Mouse (Mus musculus) embryonic facial prominence, embryonic 12.5 days (tissue): ENCODE results near the gene Ppih. TPM values are rescaled to one million over a fixed set of nuclear protein-coding genes. Genes with fewer than 3 reads are reported as not detected.

Experiments
- ATAC-seq: fragments of 200-750 bp; cut with Nextera tagmentation; 2 replicates; pipeline ENCODE4 v1.8.0; 2017; ENCODE audit not compliant: insufficient number of reproducible peaks, insufficient read depth, low FRiP score, low TSS enrichment
- H3K27ac ChIP-seq: fragments of 300-500 bp; sonication (generic); 2 replicates; pipeline ENCODE4 v1.5.1; 2016; ENCODE audit warnings: mild to moderate bottlenecking
- H3K27me3 ChIP-seq: fragments of 300-500 bp; sonication (generic); 2 replicates; pipeline ENCODE4 v1.6.1; 2016; ENCODE audit warnings: mild to moderate bottlenecking, moderate library complexity
- H3K36me3 ChIP-seq: fragments of 300-500 bp; sonication (generic); 2 replicates; pipeline ENCODE4 v1.6.1; 2016; ENCODE audit warnings: mild to moderate bottlenecking
- H3K4me1 ChIP-seq: fragments of 300-500 bp; sonication (generic); 2 replicates; pipeline ENCODE4 v1.6.1; 2016
- H3K4me2 ChIP-seq: fragments of 300-500 bp; sonication (generic); replicated peaks from 2 replicates; pipeline ENCODE4 v1.6.1; 2016; ENCODE audit warnings: mild to moderate bottlenecking, moderate library complexity
- H3K4me3 ChIP-seq: fragments of 300-500 bp; sonication (generic); 2 replicates; pipeline ENCODE4 v1.5.1; 2016; ENCODE audit warnings: mild to moderate bottlenecking
- H3K9ac ChIP-seq: fragments of 300-500 bp; sonication (generic); 2 replicates; pipeline ENCODE4 v1.6.1; 2016; ENCODE audit warnings: mild to moderate bottlenecking, moderate library complexity
- H3K9me3 ChIP-seq: fragments of 300-500 bp; sonication (generic); 2 replicates; pipeline ENCODE4 v1.6.1; 2016; ENCODE audit warnings: mild to moderate bottlenecking, moderate library complexity
- WGBS: fragments of 180-500 bp; shearing (Covaris S2); methylation state at CpG from one replicate; pipeline ENCODE4 v1.1.7; 2016; 5-methylcytosine and 5-hydroxymethylcytosine counted together
- polyA plus RNA-seq: library from polyadenylated mRNA; unstranded; fragments of >200 nt; fragmentation: Nextera tagmentation; extraction: Ambion mirVana; gene quantifications from 2 replicates; pipeline ENCODE4 v1.2.1, GENCODE M21; 2016

Ppih gene
- polyA plus RNA-seq, 1 experiment from 2014 or later = 120 TPM

DNA sequence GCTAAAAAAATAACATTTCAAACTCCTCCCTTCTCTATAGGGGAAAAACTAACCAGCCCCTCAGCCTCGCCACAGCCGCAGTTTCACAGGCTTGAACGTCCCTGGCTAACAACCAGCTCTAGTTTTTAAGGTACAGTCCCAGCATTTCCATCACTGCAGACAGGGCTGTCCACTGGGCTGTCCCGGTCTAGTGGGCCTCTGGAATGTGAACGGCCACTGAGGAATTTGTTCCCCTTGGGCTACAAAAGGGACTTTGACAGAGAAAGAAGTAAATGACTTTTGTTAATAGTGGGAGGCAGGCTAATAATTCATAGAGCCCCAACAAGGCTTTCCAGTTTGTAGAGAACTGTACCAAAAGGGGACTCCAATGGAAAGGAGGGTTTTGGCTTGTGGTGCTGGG lies 14.9 kb downstream of the Ppih start:
- H3K4me3 ChIP-seq = no peak overlapping the region
- 73% methylated on average over 5 of the region's 5 CpGs for WGBS
- no peaks in the 10 kb centered on the region for H3K27me3 ChIP-seq
- H3K36me3 ChIP-seq = peaks cover 30% of the 10 kb centered on the region
- ATAC-seq = no peak
- H3K9ac ChIP-seq = no peak overlapping the region
- no peaks in the 10 kb centered on the region for H3K4me1 ChIP-seq
- H3K4me2 ChIP-seq = no peak overlapping the region
- no peaks in the 10 kb centered on the region for H3K9me3 ChIP-seq
- H3K27ac ChIP-seq = no peak overlapping the region

DNA sequence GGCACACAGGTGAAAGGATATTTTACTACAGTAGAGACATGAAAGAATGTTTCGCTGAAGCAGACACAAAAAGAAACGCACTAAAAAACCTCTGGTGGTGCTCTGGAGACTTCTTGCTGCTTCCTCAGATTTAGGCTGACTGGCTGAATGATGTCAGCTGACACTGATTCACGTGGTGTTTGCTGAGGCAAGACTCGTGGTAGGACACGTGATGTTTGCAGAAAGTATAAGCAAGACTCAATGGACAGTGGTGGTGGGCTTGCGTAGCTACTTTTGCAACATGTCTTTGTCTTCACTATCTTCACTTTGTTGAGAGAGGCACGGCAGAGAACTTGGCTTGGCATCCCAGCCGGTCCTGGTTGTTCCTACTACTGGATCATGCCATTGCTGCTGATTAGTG lies 17.1 kb downstream of the Ppih start:
- Histone ChIP-seq H3K27me3 (no peaks in the 10 kb centered on the region), H3K4me2 (no peak overlapping the region), H3K27ac (no peak overlapping the region), H3K9ac (no peak overlapping the region), H3K36me3 (peaks cover 16% of the 10 kb centered on the region), H3K4me1 (no peaks in the 10 kb centered on the region), H3K9me3 (no peaks in the 10 kb centered on the region), H3K4me3 (no peak overlapping the region)
- no peak for ATAC-seq
- 95% methylated on average over 8 of the region's 8 CpGs for WGBS

DNA sequence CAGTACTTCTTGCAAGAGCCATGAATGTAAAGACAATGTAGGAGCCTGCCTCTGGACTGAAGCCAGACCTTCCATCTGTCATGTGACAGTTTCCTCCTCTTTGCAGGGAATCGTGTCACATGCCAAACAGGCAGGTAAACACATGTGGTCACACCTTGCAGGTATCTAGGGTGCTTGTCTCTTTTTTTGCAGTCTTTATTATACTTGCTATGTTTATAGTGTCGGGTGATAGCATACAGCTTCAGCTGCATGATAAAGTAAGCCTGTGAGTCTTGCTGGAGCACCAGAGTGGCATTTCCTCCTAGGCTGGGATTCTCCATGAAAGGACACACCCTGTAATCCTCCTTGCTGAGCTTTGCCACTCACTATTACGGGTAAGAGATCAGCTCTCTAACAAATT lies 18.6 kb downstream of the Ppih start:
- Histone ChIP-seq H3K9me3 (no peaks in the 10 kb centered on the region), H3K4me3 (no peak overlapping the region), H3K27ac (no peak overlapping the region), H3K9ac (no peak overlapping the region), H3K4me1 (0 out of 2 replicates have a peak, but pooled peaks cover 3% of the 10 kb centered on the region), H3K4me2 (no peak overlapping the region), H3K27me3 (no peaks in the 10 kb centered on the region), H3K36me3 (peaks cover under 1% of the 10 kb centered on the region; the same call in 1 of the 2 replicates)
- no peak for ATAC-seq
- 87% methylated on average over 3 of the region's 3 CpGs for whole genome bisulfite sequencing

DNA sequence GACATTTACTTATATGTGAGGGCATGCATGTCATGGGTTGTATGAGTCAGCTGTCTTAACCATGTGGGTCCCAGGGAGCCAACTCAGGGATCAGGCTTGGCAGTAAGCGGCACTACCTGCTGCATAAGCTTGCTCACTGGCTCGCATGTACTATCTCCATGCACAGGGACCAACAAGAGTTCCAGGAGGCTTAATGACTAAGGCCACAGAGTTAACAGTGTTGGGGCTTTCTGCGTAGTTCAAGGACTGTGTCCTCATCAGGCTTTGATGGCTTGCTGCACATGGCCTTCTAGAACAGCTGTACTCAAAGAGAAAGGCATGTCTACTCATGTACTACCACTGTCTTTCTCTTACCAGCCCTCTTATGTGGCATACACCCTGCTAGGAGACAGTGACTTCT lies 19.6 kb downstream of the Ppih start:
- H3K9ac ChIP-seq = no peak overlapping the region
- ATAC-seq = no peak
- H3K36me3 ChIP-seq = no peaks in the 10 kb centered on the region
- H3K27me3 ChIP-seq = no peaks in the 10 kb centered on the region
- WGBS = 93% methylated on average over 3 of the region's 3 CpGs
- H3K27ac ChIP-seq = no peak overlapping the region
- H3K4me1 ChIP-seq = 0 out of 2 replicates have a peak, but pooled peaks cover 3% of the 10 kb centered on the region
- H3K4me2 ChIP-seq = no peak overlapping the region
- H3K4me3 ChIP-seq = no peak overlapping the region
- H3K9me3 ChIP-seq = no peaks in the 10 kb centered on the region

DNA sequence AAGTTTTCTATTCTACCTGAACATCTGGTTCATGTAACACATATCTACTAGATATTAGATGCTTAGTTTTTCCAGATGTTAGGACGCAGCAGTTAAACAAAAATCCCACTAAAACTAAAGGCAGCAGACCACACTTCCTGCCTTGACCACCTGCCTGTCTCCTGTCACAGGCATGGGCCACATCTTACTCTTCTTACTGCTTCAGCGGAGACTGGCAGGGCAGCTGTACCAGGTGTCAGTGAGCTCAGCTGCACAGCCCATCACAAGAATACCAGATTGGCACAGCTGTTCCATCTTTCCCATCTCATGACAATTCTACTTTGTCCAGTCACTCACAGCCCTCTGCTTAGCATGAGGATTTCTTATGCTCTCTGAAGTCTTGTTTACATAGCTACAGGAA lies 23.0 kb downstream of the Ppih start:
- no peak overlapping the region for H3K27ac ChIP-seq
- no peaks in the 10 kb centered on the region for H3K36me3 ChIP-seq
- H3K9ac ChIP-seq = no peak overlapping the region
- ATAC-seq = no peak
- no peak overlapping the region for H3K4me3 ChIP-seq
- no peak overlapping the region for H3K4me2 ChIP-seq
- H3K9me3 ChIP-seq = no peaks in the 10 kb centered on the region
- H3K27me3 ChIP-seq = no peaks in the 10 kb centered on the region
- H3K4me1 ChIP-seq = peaks cover 13% of the 10 kb centered on the region
- WGBS = 56% methylated on average over 2 of the region's 2 CpGs

DNA sequence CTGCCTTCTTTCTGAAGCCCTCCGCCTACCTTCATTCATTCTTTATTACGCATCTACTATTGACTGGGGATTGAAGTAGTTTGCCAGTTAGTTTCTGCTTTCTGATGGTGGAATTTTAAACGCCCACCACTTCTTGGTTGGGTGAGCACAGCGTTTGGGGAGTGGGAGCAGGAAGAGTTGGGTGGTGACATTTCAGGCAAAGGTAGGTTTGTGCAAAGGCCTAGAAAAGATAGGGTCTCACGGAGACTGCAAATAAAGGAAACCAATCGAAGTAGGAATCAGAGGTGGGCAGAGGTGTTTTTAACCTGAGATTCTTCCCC lies 25.3 kb downstream of the Ppih start:
- Histone ChIP-seq H3K4me3 (peak overlapping the region; percentile 98), H3K9me3 (no peaks in the 10 kb centered on the region), H3K36me3 (peaks cover 5% of the 10 kb centered on the region; the same call in 1 of the 2 replicates), H3K9ac (peak overlapping the region; percentile 70), H3K4me1 (peaks cover 19% of the 10 kb centered on the region), H3K27me3 (no peaks in the 10 kb centered on the region), H3K27ac (peak overlapping the region; percentile 92), H3K4me2 (peak overlapping the region; percentile 58)
- no peak for ATAC-seq
- 9% methylated on average over 6 of the region's 6 CpGs for WGBS

DNA sequence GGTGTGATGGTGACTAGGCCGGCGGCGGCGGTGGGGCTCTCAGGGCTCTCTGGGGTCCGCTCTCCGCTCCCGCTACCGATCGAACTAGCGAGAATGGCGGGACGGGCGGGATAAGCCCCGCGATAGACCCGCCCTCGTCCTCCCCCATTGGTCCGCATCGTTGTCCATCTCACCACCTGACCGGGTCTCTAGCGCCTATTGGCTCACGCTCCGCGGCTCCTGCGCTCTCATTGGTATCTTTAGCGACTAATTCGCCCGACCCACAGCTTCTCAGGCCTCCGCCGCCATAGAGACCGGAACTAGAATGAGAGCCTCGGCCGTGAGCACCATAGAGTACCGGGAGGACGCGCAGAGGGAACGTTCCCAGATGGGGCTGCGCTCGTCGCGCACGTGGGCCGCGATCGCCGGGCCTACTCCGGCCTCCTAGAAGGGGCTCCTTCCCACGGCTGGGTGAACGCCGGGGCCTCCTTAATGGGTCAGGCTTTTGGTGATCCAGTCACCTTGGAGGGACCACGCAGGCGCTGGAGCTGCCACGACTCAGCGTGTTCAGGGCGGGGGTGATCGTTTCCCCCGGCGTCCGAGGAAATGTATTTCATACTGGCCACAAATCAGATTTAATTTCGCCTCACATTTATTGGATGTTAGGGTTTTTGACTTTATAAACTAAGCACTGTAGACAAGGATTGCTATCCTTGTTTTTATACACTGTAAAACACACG lies 25.8 kb downstream of the Ppih start, which contains the start of gene Ybx1:
TSS of gene Ybx1 (minus strand) at position 190 of the 719 bp plus-strand sequence.
- H3K4me3 ChIP-seq = peak within 1 kb of the TSS; percentile 98
- no peaks in the 10 kb centered on the region for H3K9me3 ChIP-seq
- ATAC-seq = peak; percentile 98
- peak within 1 kb of the TSS; percentile 97 for H3K9ac ChIP-seq
- H3K4me1 ChIP-seq = peaks cover 19% of the 10 kb centered on the region
- peak within 1 kb of the TSS; percentile 86 for H3K4me2 ChIP-seq
- H3K27ac ChIP-seq = peak within 1 kb of the TSS; percentile 92
- H3K27me3 ChIP-seq = no peaks in the 10 kb centered on the region
- WGBS = under 1% methylated on average over 61 of the region's 61 CpGs
- H3K36me3 ChIP-seq = peaks cover 5% of the 10 kb centered on the region; the same call in 1 of the 2 replicates

DNA sequence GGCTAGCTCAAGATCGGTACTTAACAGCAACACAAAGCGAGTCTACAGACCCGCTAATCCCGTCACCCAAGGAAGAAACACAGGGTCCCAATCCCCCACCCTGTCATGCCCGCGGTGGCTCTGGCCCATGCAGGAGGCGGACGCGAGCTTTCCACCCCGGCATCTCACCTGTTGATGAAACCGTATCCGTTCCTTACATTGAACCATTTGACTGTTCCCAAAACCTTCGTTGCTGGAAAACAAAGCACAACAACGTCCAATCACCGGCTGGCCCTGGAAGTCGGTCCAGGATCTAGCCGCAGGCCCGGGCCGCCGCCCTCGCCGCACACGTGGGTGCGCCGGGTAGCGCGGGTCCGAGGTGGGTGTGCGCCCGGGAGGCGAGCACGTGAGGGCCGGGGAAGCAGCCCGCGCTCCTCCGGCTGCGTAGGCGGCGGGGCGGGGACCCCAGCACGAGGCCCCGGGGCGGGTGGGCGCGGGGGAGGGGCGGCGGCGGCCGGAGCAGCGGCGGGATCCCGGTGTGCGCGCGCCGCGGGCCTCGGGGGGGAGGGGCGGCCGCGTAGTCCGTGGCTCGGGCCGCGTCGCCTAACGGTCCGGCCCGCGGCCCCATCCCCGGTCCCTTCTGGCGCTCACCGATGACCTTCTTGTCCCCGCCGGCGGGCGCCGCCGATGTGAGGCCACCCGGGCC lies 26.6 kb downstream of the Ppih start:
- Histone ChIP-seq H3K27me3 (no peaks in the 10 kb centered on the region), H3K9ac (peak overlapping the region; percentile 97), H3K9me3 (no peaks in the 10 kb centered on the region), H3K36me3 (peaks cover 8% of the 10 kb centered on the region; the same call in 1 of the 2 replicates), H3K4me2 (peak overlapping the region; percentile 86), H3K27ac (peak overlapping the region; percentile 89), H3K4me1 (peaks cover 19% of the 10 kb centered on the region), H3K4me3 (peak overlapping the region; percentile 98)
- peak; percentile 1; the same call in 1 of the 2 replicates for ATAC-seq
- WGBS = under 1% methylated on average over 54 of the region's 80 CpGs

DNA sequence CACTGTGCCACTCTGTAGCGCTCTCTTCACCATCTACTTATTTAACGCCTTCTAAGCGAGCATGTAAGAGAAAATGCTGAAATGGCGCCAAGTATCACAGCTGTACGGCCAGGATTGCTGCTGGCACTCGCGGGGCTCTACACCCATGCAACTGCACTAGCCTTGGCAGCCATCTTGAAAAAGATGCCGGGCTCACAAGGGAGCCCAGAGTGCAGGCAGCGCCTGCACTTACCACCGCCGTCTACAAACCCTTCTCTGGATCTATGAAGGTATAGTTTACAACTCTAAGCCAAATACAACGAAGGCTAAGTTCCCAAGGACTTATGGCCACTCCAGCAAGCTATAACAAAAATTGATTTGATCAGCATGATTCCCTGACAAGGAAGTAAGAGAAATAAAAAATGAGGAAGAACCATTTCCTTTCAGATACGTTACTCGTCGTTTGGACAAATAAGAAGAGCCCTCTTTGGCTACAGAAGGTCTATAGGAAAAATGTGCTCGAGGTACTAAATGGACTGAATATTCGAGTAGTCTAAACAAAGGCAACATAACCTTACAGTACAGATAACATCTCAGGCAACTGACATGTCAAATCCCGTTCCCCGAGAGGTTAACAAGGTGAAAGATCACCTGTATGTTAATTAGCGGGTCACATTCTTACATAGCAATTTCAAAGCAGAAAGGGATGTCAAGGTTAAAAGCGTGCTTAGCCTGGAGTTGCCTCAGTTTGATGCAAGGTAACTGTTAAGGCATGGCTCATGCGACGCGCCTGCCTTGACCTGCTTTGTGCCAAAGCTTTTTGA lies 27.4 kb downstream of the Ppih start:
- peak overlapping the region; percentile 89; the same call in 1 of the 2 replicates for H3K27ac ChIP-seq
- under 1% methylated on average over 24 of the region's 24 CpGs for WGBS

DNA sequence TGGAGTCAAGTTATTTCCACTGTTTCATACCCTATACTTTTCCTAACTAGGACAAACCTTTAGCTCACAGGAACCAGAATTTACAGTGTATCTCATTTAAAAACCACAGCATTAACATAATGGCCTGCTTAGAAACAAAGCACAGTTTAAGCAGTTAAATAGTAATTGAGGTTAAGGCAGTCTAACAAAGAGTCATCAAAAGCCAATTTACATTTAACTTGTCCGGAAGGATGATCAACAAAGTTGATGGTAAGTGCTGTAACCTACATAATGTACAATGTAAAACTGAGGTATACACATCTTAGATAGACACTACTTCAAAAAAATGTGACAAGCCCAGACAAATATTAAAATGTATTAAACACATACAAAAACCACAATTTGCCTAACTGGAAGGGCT lies 28.4 kb downstream of the Ppih start:
- Histone ChIP-seq H3K4me1 (peaks cover 16% of the 10 kb centered on the region), H3K9ac (peak overlapping the region; percentile 97; the same call in 1 of the 2 replicates), H3K4me3 (peak overlapping the region; percentile 98), H3K36me3 (peaks cover 12% of the 10 kb centered on the region; the same call in 1 of the 2 replicates), H3K4me2 (peak overlapping the region; percentile 86), H3K27me3 (no peaks in the 10 kb centered on the region), H3K27ac (no peak overlapping the region), H3K9me3 (no peaks in the 10 kb centered on the region)
- 78% methylated on average over 1 of the region's 1 CpGs for WGBS
- no peak for ATAC-seq

More for the DNA sequence above, 27.4 kb downstream of the Ppih start:
- Histone ChIP-seq H3K27me3 (no peaks in the 10 kb centered on the region), H3K4me1 (peaks cover 19% of the 10 kb centered on the region), H3K4me3 (peak overlapping the region; percentile 98), H3K9me3 (no peaks in the 10 kb centered on the region), H3K4me2 (peak overlapping the region; percentile 86), H3K9ac (peak overlapping the region; percentile 97), H3K36me3 (peaks cover 12% of the 10 kb centered on the region; the same call in 1 of the 2 replicates)
- no peak for ATAC-seq

DNA sequence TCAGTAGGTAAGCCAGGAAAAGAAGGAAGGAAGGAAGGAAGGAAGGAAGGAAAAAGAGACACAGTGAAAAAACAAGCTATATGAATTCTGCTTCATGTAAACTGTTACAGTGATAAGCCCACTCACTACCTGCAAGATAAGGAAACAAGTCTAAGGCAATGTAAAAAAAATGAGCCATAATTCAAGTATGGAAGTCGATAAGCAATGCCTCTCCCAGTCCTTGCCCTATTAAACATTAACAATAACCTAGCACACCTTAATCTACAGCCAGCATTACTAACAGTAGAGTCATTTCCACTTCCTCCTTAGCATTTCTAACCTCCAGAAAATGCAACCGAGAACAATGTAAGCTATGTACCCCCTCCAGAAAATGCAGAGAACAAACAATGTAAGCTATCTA lies 35.0 kb downstream of the Ppih start:
- WGBS = 87% methylated on average over 2 of the region's 2 CpGs
- Histone ChIP-seq H3K27me3 (no peaks in the 10 kb centered on the region), H3K36me3 (peaks cover 48% of the 10 kb centered on the region), H3K4me1 (no peaks in the 10 kb centered on the region), H3K27ac (no peak overlapping the region), H3K4me3 (no peak overlapping the region), H3K9me3 (no peaks in the 10 kb centered on the region), H3K4me2 (no peak overlapping the region), H3K9ac (no peak overlapping the region)
- no peak for ATAC-seq
